Mouse (Mus musculus) thymus, postnatal 36 days (tissue): Measurements from ENCODE around the gene 1700030J22Rik.

ENCODE experiments used
- DNase-seq, 2 experiments: peaks; one replicate each; pipeline ENCODE4 v3.0.0; 2022; ENCODE audit warnings: mixed read lengths in 2 of 2

The 1700030J22Rik gene

DNA sequence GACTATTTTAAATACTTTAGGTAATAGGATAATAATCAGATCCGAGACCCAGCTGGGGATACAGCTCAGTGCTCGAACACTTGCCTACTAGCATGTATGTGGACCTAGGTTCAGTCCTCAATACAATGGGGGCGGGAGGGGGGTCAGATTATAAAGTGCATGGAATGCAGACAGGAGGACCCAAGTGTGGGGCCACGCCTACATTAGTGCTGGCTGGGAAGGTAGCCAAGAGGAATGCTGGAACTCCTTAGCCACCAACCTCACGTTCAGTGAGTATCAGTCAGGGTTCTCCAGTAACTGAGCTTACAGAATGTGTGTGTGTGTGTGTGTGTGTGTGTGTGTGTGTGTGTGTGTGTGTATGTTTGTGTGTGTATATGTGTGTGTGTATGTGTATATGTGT lies 27.4 kb downstream of the 1700030J22Rik start:
- no peak for DNase-seq

- DNase-seq: no peak
Measured at GRCm38 (mm10) chr8:116947589-116947988, 31.2 kb downstream of the 1700030J22Rik start.

DNA sequence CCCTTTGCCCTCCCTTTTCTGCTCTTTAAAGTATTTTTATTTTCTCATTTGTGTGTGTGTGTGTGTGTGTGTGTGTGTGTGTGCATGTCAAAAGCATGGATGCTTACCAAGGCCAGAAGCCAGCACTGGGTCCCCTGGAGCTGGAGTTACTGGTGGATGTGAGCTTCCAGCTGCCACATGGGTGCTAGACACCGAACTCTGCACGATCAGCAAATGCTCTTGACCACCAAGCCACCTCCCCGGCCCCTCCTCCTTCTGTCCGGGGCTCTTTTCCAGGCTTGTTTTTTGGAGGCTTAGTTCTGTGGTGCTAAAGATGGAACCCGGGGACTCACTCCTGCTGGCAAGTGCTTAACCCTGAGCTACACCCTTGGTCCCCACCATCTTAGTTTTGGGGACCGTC lies 31.9 kb downstream of the 1700030J22Rik start:
- DNase-seq: no peak

GRCm38 (mm10) chr8:116946268-116946838 lies 32.4 kb downstream of the 1700030J22Rik start:
- DNase-seq: peak; percentile 13 to 16

DNA sequence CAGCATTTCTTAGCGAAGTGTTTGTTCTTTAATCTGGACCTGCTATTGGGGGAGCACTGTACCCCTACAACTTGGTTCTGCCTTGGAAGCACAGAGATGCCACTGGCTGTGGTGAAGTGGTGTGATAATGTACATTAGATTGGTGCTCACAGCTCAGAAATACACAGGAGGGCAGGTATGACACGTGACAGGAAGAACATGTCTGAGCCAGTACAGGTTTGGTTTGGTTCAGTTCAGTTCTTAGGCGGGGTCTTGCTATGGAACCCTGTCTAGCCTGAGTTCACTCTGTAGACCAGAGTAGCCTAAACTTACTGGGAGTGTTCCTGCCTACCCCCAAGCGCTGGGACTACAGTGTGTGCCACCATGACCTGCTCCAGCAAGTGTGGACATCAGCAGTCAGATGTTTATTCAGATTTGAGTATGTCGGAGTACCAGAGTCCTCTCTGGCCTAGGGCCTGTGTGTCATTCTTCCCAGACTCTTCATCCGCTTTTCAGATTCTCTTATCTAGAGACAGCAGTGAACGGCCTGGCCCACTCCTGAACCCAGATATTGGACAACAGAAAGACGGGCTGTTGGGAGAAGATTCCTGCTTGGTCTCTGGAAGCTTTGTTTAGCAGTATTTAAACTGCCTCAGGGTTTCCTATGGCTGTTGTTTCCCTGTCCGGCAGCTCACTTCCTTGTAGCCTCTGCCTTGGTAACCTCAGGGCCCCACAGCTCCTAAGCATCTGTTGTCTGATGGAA lies 33.4 kb downstream of the 1700030J22Rik start:
- DNase-seq: no peak

DNA sequence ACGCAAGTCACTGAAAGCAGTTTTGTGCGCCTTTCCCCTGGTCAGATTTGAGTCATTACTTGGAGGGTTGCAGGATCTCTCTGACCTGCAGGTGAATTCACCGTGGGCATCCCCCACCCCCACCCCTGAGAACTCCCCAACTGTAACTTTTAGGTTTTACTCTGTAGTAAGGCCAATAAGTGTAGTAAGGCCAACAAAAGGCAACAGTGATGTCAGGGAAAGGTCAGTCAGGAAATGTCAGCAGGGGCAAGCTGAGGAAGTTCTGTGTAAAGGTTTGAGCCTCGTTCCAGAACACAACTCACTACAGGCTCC lies 34.4 kb downstream of the 1700030J22Rik start:
- DNase-seq: no peak

DNA sequence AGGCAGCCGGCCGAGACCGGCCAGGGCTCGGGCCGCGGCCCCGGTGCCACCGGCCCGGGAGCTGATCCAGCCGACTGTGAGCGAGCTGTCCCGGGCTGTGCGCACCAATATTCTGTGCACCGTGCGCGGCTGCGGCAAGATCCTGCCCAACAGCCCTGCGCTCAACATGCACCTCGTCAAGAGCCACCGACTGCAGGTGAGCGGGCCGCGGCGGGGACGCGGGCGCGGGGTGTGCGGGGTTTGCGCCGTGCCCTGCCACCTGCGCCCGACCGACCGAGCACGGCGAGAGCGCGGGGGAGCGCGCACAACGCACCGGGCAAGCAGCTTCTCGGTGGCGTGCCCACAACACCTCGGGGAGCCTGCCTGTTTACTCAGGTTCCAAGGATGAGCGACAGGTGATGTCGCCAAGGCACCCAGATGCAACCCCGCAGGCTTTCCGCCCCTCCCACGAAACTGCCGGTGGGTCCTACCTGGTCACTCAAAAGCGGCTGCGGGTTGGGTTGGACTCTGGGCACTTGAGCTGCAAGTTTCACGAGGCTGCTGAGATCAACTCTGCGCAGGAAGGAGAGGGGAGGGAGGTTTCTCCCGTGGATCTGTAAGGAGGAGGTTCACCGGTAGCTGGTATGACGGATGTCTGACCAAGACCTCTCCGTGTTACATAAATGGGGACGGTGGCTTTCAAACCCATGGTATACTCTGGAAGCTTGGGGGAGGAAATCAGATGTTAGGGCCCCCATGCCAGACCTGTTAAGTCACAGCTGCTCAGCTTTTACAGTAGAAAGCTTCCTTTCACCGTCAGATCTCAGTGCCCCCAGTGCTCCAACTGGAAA lies 35.0 kb downstream of the 1700030J22Rik start:
- peak; percentile 40 to 51 for DNase-seq

- peak; percentile 83 for DNase-seq
Measured at GRCm38 (mm10) chr8:116943161-116943554, 35.6 kb downstream of the 1700030J22Rik start, which contains the start of gene Atmin. Gene Atmin (plus strand): TSS chr8:116943393.

DNA sequence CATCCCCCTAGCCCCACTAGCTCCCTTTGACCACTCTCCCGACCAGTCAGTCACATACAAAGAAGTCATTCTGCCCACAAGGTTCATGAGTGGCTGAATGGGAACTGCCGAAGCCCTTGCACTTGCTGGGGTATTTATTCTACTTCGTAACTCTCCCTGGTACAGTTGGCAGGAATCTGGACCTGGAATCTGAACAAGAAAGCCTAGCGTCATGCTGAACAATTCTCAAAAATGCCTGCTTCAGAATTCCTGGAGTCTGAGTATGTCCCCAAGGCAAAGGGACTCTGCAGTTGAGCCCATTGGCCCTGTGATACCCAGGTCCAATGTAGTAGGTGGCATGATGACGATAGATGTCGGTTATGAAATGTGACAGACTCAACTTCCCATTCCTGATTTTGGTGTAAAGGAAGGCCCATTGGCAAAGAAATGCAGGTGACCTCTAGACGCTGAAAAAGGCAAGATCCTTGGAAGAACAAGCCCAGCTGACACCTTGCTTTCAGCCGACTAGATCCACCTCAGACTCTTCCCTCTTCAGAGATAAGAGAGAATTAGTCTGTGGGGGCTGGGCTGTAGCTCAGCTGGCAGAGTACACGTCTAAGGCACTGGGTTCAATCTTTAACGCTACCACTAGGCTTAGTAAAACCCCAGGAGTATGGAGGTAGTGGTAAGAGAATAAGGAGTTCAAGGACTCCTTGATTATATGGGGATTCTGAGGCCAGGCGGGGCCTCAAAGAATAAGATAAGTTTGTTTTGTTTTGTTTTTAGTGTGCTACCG lies 36.3 kb downstream of the 1700030J22Rik start:
- no peak for DNase-seq

- no peak for DNase-seq
Measured at GRCm38 (mm10) chr8:116935506-116935905, 43.3 kb downstream of the 1700030J22Rik start.

DNA sequence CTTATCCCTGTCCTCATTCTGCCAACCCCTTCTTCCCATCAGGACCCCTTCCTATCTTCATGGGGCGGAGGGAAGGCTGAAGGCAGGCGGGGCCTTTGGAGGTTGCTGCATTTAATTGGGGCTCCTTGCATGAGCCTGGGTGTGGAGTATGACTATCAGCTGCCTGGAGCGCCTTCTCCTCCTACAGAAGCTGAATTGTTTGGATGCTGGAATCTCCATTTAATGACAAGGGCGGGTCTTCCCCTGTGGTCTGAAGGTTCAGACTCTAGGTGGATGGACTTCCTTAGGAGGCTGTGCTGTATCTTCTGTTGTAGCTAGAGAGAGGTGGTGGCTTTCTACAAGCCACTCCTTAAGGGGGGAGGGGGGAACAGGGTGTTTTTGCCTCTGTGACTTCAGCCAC lies 43.8 kb downstream of the 1700030J22Rik start:
- DNase-seq: no peak

DNA sequence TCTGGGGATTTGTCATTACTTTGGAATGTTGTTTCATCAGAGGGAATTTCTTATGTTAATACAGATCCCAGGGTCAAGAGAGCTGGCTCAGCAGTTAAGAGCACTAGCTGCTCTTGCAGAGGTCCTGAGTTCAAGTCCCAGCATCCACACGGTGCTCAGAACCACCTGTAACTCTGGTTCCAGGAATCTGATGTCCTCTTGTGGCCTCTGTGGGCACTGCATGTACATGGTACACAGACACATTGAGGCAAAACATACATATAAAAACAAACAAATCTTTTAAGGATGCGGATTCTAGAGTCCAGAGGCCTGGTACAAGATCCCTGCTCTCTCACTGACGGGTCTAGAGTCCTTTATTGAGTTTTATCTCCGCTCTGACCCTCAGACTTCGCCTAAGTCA lies 50.2 kb downstream of the 1700030J22Rik start:
- DNase-seq: no peak

- peak; percentile 64 to 71 for DNase-seq
Measured at GRCm38 (mm10) chr8:116927880-116928279, 50.9 kb downstream of the 1700030J22Rik start.

DNA sequence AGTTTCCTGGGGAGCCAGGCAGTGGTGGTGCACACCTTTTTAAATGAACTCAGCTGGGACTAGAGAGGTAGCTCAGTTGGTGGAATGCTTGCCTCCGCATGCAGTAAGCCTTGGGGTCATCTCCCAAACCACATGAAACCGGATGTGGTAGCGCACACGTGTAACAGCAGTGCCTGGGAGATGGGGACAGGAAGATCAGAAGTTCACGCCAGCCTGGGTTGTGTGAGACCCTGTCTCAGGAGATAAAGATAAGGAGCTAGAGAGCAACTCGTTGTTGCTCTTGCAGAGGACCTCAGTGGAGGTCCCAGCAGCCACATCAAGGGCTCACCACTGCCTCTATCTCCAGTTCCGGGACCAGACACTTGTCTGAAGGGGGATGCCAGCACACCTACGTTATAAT lies 55.2 kb downstream of the 1700030J22Rik start:
- peak; percentile 53 to 69 for DNase-seq

- no peak for DNase-seq
Measured at GRCm38 (mm10) chr8:116922060-116922757, 56.5 kb downstream of the 1700030J22Rik start.

DNA sequence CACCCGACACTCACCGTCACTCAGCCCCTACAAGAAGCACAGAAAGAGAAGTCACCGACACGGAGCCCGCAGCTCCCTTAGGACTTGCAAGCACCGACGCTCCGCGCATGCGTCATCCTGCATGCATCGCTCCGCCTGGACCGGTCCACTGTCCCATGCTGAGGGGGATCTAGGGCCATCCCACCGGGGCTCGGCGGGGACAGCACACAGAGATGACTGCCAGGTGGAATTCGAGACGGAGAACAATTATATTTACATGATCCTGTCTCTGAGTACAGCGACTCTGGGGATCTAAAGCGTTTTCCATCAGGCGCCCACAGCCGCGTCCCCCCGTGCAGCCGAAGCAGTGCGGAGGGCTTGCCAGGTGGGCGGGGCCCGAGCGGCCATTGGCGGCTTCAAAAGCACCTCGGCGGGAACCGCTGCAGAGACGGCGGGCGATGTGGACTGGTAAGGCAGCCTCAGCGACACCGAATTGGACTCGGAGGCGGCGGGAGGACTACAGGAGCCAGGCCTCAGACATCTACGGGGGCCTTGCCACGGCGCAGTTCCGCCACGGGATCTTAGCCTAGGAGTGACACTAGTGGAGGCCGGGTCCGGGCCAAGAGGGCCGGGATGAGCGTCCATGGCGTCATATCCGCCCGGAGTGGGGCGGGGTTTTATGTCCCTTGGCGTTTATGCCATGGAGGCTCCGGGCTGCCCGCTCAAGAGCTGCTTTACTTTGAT lies 57.3 kb downstream of the 1700030J22Rik start, which contains the start of the genes Cmc2 and Cenpn:
TSS of gene Cmc2 (minus strand) at position 119 of the 723 bp plus-strand sequence.
TSS of gene Cenpn (plus strand) at position 394 of the 723 bp plus-strand sequence.
- DNase-seq: peak; percentile 89 to 90

DNA sequence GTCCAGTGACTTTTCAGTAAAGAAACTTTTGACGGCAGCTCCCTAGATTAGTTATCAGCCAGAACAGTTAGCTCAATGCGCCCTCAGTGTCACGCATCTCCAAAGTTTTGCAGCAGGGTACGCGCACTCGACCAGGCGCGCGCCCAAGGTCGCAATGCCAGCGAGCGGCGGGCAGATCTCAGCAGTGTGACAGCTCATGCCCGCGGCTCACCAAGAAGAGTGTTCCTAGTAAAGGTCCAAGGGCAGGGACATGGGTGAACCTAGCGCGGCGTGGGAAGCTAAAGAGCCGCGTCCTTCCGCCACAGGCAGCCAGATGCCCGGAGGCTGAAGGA lies 57.8 kb downstream of the 1700030J22Rik start:
- DNase-seq: no peak
